Mouse (Mus musculus) hindbrain, embryonic 13.5 days (tissue): ENCODE measurements around the gene Epha2. TPM values are rescaled to one million over a fixed set of nuclear protein-coding genes. Genes with fewer than 3 reads are reported as not detected.

ENCODE experiments used
- ATAC-seq: fragments of 200-750 bp; cut with Nextera tagmentation; 2 replicates; pipeline ENCODE4 v1.8.0; 2017; ENCODE audit warnings: moderate TSS enrichment; ENCODE audit not compliant: low FRiP score
- H3K27ac ChIP-seq: fragments of 300-500 bp; sonication (generic); 2 replicates; pipeline ENCODE4 v1.5.1; 2015; ENCODE audit warnings: inconsistent platforms, mild to moderate bottlenecking, moderate library complexity
- H3K27me3 ChIP-seq: fragments of 300-500 bp; sonication (generic); 2 replicates; pipeline ENCODE4 v1.6.1; 2015; ENCODE audit warnings: mild to moderate bottlenecking, inconsistent platforms
- H3K36me3 ChIP-seq: fragments of 300-500 bp; sonication (generic); 2 replicates; pipeline ENCODE4 v1.6.1; 2015; ENCODE audit warnings: mild to moderate bottlenecking, inconsistent platforms
- H3K4me1 ChIP-seq: fragments of 300-500 bp; sonication (generic); replicated peaks from 2 replicates; pipeline ENCODE4 v1.6.1; 2015; ENCODE audit warnings: inconsistent platforms
- H3K4me2 ChIP-seq: fragments of 300-500 bp; sonication (generic); 2 replicates; pipeline ENCODE4 v1.6.1; 2015; ENCODE audit warnings: inconsistent platforms, mild to moderate bottlenecking, moderate library complexity
- H3K4me3 ChIP-seq: fragments of 300-500 bp; sonication (generic); 2 replicates; pipeline ENCODE4 v1.5.1; 2015; ENCODE audit warnings: mild to moderate bottlenecking, inconsistent platforms
- H3K9ac ChIP-seq: fragments of 300-500 bp; sonication (generic); 2 replicates; pipeline ENCODE4 v1.6.1; 2015; ENCODE audit warnings: mild to moderate bottlenecking, inconsistent platforms
- H3K9me3 ChIP-seq: fragments of 300-500 bp; sonication (generic); 2 replicates; pipeline ENCODE4 v1.6.1; 2016; ENCODE audit warnings: inconsistent platforms
- WGBS: fragments of 180-500 bp; shearing (Covaris S2); methylation state at CpG from one replicate; pipeline ENCODE4 v1.1.7; 2015; 5-methylcytosine and 5-hydroxymethylcytosine counted together
- polyA plus RNA-seq: library from polyadenylated mRNA; unstranded; fragments of >200 nt; fragmentation: Nextera tagmentation; extraction: Ambion mirVana; gene quantifications from 2 replicates; pipeline ENCODE4 v1.2.1, GENCODE M21; 2015

Gene Epha2
- polyA plus RNA-seq, 1 experiment from 2014 or later = 1.8 TPM

DNA sequence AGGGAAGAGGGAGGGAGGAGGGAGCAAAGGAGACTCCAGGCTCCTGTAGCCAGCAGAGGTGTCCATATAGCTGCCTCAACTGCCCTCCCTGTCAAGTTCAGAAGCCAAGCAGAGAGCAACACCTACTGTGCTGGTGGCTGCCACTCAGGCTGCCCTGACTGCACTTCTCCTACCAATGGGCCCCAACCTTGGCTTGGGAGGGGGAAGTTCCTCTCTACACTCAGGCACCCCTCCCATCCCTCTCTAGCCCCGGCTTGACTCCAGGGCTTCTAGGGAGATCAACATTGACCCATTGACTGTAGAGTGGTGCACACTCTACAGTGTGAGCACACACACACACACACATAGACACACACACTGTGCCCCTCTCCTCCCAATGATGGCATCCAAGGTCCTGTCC is 19.5 kb upstream of the Epha2 start:
- peaks cover 31% of the 10 kb centered on the region for H3K27me3 ChIP-seq
- 81% methylated on average over 1 of the region's 1 CpGs for WGBS
- H3K4me2 ChIP-seq = no peak overlapping the region
- H3K4me3 ChIP-seq = no peak overlapping the region
- ATAC-seq = no peak
- no peaks in the 10 kb centered on the region for H3K36me3 ChIP-seq
- no peaks in the 10 kb centered on the region for H3K9me3 ChIP-seq
- H3K4me1 ChIP-seq = peaks cover 26% of the 10 kb centered on the region
- no peak overlapping the region for H3K9ac ChIP-seq
- no peak overlapping the region for H3K27ac ChIP-seq

DNA sequence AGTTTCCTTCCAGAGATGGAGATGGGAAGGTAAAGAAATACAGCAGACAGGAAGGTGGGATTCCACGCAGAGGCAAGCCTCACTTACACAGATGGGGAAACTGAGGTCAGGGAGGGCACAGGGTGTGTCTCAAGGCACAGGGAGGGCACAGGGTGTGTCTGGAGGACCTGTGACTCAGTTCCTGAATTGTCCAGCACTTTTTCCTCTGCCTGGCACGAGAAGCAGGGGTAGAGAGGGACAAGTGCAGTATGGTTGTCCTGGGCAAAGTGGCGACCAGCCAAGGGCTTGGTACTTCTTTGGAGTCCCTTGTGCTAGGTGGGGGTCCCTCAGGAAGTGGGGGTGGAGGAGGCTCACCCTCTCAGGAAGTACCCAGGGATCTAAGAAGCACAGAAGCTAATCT is 19.0 kb upstream of the Epha2 start:
- ATAC-seq = no peak
- H3K4me1 ChIP-seq = peaks cover 31% of the 10 kb centered on the region
- no peak overlapping the region for H3K27ac ChIP-seq
- H3K9me3 ChIP-seq = no peaks in the 10 kb centered on the region
- no peak overlapping the region for H3K9ac ChIP-seq
- H3K27me3 ChIP-seq = peaks cover 36% of the 10 kb centered on the region
- WGBS = 74% methylated on average over 3 of the region's 3 CpGs
- no peaks in the 10 kb centered on the region for H3K36me3 ChIP-seq
- no peak overlapping the region for H3K4me3 ChIP-seq
- no peak overlapping the region for H3K4me2 ChIP-seq

DNA sequence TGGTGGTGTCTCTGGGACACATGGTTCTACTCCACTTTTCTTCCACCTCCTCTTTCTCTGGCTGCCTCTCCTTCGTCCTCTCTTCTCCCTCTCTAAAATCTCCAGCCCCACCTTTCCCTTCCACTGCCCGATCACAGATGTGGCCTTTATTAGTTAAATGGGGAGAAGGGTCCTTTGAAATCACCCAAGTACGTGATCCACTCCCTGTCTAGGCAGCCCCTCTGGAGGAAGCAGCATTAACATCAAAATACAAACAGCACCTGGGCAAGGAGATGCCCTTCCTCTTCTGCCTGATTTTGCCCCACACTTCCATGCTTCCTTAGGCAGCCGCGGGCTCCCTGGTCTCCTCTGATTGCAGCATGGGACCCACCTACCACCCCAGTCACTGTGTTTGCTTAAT is 18.4 kb upstream of the Epha2 start:
- Histone ChIP-seq H3K9me3 (no peaks in the 10 kb centered on the region), H3K9ac (no peak overlapping the region), H3K27ac (no peak overlapping the region; the same call in 1 of the 2 replicates), H3K4me1 (peaks cover 34% of the 10 kb centered on the region), H3K4me3 (no peak overlapping the region), H3K27me3 (peaks cover 41% of the 10 kb centered on the region), H3K4me2 (no peak overlapping the region), H3K36me3 (no peaks in the 10 kb centered on the region)
- no peak for ATAC-seq
- 36% methylated on average over 5 of the region's 5 CpGs for WGBS

DNA sequence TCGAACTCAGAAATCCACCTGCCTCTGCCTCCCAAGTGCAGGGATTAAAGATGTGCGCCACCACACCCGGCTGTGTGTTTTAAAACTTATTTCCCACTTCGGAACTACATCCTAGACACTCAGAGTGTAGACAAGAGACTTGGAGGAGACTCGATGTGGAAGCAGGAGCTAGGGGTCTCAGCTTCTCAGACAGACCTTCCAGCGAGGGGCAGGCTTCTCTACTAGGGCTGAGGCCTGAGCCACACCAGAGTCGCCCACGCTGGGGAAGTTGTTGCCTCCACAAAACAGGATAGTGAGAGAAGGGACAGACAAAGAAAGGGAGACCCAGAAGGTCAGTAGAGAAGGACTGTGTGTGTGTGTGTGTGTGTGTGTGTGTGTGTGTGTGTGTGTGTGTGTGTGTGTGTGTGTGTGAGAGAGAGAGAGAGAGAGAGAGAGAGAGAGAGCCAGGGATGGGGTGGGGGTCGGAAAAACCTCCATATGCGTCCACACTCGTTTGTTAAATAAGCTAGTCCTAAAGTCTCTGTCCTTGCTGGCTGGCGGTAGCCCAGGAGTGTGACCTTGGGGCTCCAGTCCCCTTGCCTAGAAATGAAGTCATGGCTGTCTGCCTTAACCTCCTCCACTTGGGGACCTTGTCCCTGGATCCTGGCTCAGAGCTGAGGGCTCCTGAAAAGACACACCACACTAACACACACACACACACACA is 17.7 kb upstream of the Epha2 start:
- Histone ChIP-seq H3K4me1 (peaks cover 34% of the 10 kb centered on the region), H3K9ac (no peak overlapping the region), H3K36me3 (no peaks in the 10 kb centered on the region), H3K4me3 (no peak overlapping the region), H3K4me2 (no peak overlapping the region), H3K27me3 (peaks cover 45% of the 10 kb centered on the region), H3K9me3 (no peaks in the 10 kb centered on the region), H3K27ac (no peak overlapping the region)
- no peak for ATAC-seq
- WGBS = 59% methylated on average over 11 of the region's 12 CpGs

DNA sequence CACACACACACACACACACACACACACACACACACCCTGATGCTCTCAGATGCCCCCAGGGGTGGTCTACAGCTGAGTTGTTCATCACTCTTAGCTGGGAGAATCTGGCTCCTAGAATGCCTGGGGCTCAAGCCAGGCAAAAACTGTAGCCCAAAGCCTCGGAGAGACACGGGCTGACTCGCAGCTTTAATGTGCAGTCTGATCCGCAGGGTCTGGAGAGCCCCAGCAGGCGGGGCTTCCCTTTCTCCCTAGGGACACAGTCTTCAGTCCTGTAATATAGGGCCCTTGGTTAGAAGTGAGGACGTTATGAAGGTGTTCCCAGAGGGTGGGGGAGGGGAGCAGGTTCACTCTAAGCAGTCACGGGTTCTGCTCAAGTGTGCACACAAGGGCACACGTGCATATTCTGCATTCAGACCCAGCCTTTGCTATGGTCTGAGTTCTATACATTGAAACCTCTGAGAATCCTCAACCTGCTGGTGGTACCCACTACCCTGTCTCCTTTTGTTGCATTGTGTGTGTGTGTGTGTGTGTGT is 17.1 kb upstream of the Epha2 start:
- H3K4me1 ChIP-seq = peaks cover 35% of the 10 kb centered on the region
- no peak overlapping the region for H3K4me2 ChIP-seq
- no peak overlapping the region for H3K9ac ChIP-seq
- H3K27me3 ChIP-seq = peaks cover 47% of the 10 kb centered on the region
- WGBS = 18% methylated on average over 8 of the region's 8 CpGs
- H3K4me3 ChIP-seq = no peak overlapping the region
- no peak for ATAC-seq
- H3K27ac ChIP-seq = no peak overlapping the region
- no peaks in the 10 kb centered on the region for H3K36me3 ChIP-seq
- no peaks in the 10 kb centered on the region for H3K9me3 ChIP-seq

DNA sequence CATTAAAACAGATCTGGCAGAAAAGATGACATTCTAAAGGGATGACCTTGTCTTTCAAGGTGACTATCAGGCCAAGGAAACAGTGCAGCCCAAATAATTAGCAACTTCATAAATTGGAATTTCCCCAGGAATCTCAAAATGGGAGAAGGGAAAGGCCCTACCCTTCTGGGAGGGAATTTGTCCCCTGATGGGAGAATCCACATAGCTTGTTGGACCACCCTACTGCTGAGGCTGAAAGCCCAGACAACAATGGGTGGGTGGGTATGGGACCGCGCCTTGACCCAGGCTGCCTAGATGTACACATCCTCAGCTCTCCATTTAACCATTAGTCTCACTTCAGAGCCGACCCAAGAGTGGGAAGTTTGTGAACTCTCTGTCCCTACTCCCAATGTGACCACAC is 16.6 kb upstream of the Epha2 start:
- H3K9me3 ChIP-seq = no peaks in the 10 kb centered on the region
- H3K4me3 ChIP-seq = no peak overlapping the region
- H3K9ac ChIP-seq = no peak overlapping the region
- 56% methylated on average over 3 of the region's 3 CpGs for WGBS
- H3K36me3 ChIP-seq = no peaks in the 10 kb centered on the region
- H3K27ac ChIP-seq = no peak overlapping the region
- ATAC-seq = no peak
- peaks cover 29% of the 10 kb centered on the region for H3K4me1 ChIP-seq
- peaks cover 52% of the 10 kb centered on the region for H3K27me3 ChIP-seq
- no peak overlapping the region for H3K4me2 ChIP-seq

DNA sequence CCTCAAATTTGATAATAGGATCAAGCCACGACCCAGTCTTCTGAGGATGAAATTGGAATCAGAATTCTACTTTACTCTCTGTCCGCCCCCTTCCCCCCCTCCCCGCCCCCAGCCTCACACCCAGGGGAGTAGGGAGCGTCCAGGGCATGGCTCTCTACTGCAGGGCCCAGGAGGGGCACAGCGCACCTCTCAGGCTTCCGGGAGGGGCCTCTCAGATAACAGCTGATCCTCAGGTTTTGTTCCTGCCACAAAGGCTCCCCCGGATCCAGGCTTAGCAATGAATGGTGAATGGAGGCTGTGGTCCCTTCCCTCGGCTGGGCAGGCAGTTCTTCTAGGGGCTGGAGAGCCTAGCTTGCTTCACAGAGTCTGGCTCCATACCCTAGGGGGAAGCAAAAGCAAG is 15.9 kb upstream of the Epha2 start:
- H3K27ac ChIP-seq = no peak overlapping the region
- peaks cover 29% of the 10 kb centered on the region for H3K4me1 ChIP-seq
- WGBS = 11% methylated on average over 8 of the region's 8 CpGs
- H3K27me3 ChIP-seq = peaks cover 58% of the 10 kb centered on the region
- no peak overlapping the region for H3K4me3 ChIP-seq
- H3K9ac ChIP-seq = no peak overlapping the region
- no peaks in the 10 kb centered on the region for H3K9me3 ChIP-seq
- no peak for ATAC-seq
- no peaks in the 10 kb centered on the region for H3K36me3 ChIP-seq
- no peak overlapping the region for H3K4me2 ChIP-seq

DNA sequence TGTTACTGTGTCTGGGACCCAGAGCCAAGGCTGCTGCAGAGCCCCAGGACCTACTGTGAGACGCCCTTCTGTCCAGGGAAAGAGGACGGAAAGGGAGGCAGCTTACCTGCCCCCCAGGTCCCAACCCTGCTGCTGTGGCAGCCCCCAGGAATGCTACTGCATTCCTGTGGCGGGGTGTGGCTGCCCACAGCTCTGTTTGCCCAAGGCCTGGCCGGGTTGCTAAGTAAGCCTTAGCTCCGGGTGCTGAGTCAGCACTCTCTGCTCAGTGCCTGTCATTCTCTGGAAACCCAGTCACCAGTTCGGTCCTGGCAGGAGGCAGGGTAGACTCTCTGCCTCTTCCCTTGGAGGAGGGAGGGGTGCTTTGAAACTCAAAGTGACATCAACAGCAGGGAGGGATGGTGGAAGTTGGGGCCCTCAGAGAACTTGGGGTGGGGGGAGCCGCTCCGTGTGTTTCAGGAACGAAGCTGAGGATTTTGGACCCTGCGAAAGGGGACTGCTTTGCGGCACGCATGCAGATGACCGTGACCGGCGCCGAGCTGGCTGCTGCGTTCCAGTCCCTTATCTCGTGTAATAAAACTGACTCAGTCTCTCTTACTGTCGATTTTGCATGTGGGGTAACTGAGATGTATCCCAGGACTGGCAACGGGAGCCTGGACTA is 14.1 kb upstream of the Epha2 start:
- Histone ChIP-seq H3K4me3 (no peak overlapping the region), H3K36me3 (no peaks in the 10 kb centered on the region), H3K4me2 (peak overlapping the region; percentile 16; the same call in 1 of the 2 replicates), H3K27ac (no peak overlapping the region), H3K9me3 (no peaks in the 10 kb centered on the region), H3K27me3 (peaks cover 71% of the 10 kb centered on the region), H3K4me1 (peaks cover 40% of the 10 kb centered on the region), H3K9ac (0 out of 2 replicates have a peak overlapping the region, but pooled peaks have one; percentile 1)
- no peak for ATAC-seq
- WGBS = 12% methylated on average over 20 of the region's 20 CpGs

DNA sequence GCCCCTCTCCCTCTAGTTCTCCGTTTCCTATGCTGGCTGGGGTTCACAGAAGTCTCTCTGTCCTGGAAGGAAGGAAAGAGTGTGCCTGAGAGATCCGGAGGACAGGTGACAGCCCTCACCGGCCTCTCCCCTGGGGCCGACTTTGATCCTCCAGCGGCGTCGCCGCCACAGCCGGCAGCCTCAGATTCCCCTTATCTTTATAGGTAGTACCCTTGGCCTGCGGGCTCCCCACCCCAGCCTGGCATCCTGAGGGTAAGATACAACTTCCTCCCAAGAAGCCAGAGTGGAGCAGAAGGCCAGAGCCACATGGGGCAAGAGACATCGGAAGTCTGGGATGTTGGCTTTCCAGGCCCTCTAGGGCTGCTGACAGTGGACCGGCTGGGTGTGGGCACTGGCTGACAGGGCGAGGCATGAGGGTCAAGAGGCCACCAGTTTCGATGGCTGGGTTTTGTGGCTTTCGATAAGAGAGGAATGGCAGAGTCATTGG is 13.5 kb upstream of the Epha2 start:
- no peak overlapping the region for H3K27ac ChIP-seq
- no peak for ATAC-seq
- H3K4me2 ChIP-seq = peak overlapping the region; percentile 16; the same call in 1 of the 2 replicates
- 13% methylated on average over 15 of the region's 15 CpGs for WGBS
- H3K4me1 ChIP-seq = peaks cover 41% of the 10 kb centered on the region
- no peaks in the 10 kb centered on the region for H3K9me3 ChIP-seq
- no peaks in the 10 kb centered on the region for H3K36me3 ChIP-seq
- peak overlapping the region; percentile 6; the same call in 1 of the 2 replicates for H3K9ac ChIP-seq
- H3K4me3 ChIP-seq = no peak overlapping the region
- peaks cover 72% of the 10 kb centered on the region for H3K27me3 ChIP-seq

DNA sequence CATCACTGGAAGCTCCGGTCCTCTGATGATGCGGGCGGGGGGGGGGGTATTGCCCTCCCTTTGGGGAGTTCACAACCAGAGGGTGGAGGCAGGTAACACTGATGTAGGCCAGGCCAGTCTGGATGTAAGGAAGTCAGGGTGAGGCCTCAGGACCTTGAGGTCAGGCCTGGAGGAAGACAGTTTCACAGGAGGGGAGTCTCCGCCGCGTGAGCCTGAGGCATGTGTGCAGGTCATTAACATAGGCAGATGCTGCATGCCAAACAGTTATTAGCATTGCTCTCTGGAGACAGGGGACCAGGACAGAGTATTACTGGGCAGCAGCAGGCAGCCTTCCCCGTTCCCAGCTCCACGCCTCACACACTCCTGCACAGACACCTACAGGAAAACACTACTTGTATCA is 12.9 kb upstream of the Epha2 start:
- 0 out of 2 replicates have a peak, but pooled peaks have one; percentile 15 for ATAC-seq
- Histone ChIP-seq H3K9me3 (no peaks in the 10 kb centered on the region), H3K4me1 (peaks cover 41% of the 10 kb centered on the region), H3K4me2 (no peak overlapping the region), H3K27ac (no peak overlapping the region), H3K27me3 (peaks cover 78% of the 10 kb centered on the region), H3K36me3 (no peaks in the 10 kb centered on the region), H3K9ac (no peak overlapping the region), H3K4me3 (no peak overlapping the region)
- 32% methylated on average over 8 of the region's 8 CpGs for WGBS

DNA sequence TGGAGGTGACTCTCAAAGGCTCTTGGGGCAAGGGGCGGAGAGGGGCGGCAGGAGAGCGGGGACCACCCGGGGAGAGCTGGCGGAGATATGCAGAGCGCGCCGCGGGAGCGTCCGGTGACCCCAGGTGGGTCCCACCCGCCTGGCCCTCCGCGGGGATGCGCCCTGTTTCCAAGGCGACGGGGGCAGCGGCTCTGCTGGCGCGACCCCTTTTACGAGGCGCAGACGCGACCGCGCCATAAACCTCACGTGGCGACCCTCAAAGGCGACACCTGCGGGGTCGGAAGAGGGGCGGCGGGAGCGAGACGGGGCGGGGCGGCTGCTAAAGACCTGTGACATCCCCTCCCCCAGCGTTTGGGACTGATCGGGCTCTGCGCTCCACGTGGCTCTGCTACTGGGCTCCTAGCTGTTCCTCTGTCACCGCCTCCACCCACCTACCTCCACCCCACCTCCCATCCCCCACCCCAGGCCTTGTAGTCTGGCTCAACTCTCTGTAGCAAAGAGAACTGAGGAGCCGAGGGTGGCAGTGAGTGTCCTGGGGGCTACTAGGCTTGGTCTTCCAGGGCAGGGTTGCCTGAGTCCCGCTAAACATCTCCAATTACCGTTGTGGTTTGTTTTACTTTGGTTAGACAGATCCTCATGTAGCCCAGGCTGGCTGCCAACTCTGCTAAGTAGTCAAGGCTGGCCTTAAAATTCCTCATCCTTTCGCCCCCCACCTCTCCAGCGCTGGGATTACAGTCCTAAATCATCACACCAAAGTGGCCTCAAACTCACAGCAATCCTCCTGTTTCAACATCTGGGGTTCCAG is 9.3 kb upstream of the Epha2 start:
- peaks cover 91% of the 10 kb centered on the region for H3K27me3 ChIP-seq
- H3K4me2 ChIP-seq = peak overlapping the region; percentile 77
- no peaks in the 10 kb centered on the region for H3K9me3 ChIP-seq
- no peak overlapping the region for H3K27ac ChIP-seq
- WGBS = 2% methylated on average over 39 of the region's 47 CpGs
- H3K9ac ChIP-seq = peak overlapping the region; percentile 56
- ATAC-seq = no peak
- peaks cover 36% of the 10 kb centered on the region for H3K4me1 ChIP-seq
- no peaks in the 10 kb centered on the region for H3K36me3 ChIP-seq
- peak overlapping the region; percentile 40 for H3K4me3 ChIP-seq

DNA sequence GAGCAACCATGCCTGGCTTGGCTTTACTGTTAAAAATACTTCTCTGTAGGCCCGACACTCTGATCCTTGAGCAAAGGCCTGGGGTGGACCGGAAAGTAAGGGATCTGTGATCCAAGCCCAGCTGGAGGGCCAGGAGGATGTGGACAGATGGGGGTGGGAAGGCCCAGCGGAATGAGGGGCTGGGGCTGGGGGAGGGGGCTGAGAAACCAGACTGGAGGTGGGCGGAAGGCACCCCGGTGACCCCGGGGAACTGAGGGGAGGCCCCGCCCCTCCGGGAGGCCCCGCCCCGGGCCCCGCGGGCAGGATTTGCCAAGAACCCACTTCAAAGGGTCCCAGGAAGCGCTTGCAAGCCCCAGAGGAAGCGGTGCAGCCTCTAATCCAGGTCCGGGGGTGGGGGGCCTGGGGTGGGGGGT is 5.3 kb upstream of the Epha2 start:
- no peak for ATAC-seq

More for the DNA sequence above, 5.3 kb upstream of the Epha2 start:
- WGBS = 10% methylated on average over 14 of the region's 15 CpGs
- Histone ChIP-seq H3K4me3 (no peak overlapping the region), H3K4me1 (peaks cover 17% of the 10 kb centered on the region), H3K27ac (no peak overlapping the region), H3K9me3 (no peaks in the 10 kb centered on the region), H3K36me3 (no peaks in the 10 kb centered on the region), H3K27me3 (peaks cover 92% of the 10 kb centered on the region), H3K9ac (no peak overlapping the region), H3K4me2 (peak overlapping the region; percentile 22; the same call in 1 of the 2 replicates)
